Mouse (Mus musculus): Measurements from ENCODE around the gene Nr5a2. TPM values are rescaled to one million over a fixed set of nuclear protein-coding genes. Genes with fewer than 3 reads are reported as not detected.

The Nr5a2 gene
- polyA plus RNA-seq, 1 experiment from 2014 or later: 0.46 TPM

DNA sequence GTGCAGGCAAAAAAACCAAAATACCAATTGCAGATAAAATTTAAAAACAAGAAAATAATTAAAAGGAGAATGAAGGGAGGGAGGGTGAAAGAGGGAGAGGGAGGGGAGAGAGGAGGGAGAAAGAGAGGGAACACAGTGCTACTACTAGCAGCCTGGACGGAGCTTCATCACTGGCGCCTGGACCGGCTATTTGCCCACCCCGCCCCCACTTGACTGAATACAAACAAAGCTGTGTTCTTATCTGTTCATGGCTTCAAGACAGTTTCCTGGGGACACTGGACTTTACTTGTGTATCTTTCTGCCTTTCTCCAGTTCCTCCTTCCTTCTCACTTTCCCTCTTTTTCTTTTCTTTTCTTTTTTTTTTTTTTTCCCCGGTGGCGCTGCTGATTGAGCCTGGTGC lies 73.6 kb downstream of the Nr5a2 start:
- Histone ChIP-seq H3K4me2 (replicated peaks; ENCODE audit: low read depth, low read length) (no peak overlapping the region), H3K4me1 (ENCODE audit: control insufficient read depth, insufficient read depth, low read length) (no peaks in the 10 kb centered on the region), H3K4me3 (ENCODE audit: low read length) (no peak overlapping the region), H3K36me3 (ENCODE audit: control insufficient read depth, insufficient read depth, low read length) (no peaks in the 10 kb centered on the region), H3K27me3 (ENCODE audit: control insufficient read depth, insufficient read depth, low read length) (peaks cover 8% of the 10 kb centered on the region; the same call in 1 of the 2 replicates), H3K9ac (ENCODE audit: low read depth, low read length) (no peak overlapping the region), H3K27ac (ENCODE audit: low read depth, low read length) (no peak overlapping the region), H3K9me3 (ENCODE audit: control insufficient read depth, low read length) (no peaks in the 10 kb centered on the region)
- ATAC-seq (ENCODE audit: low FRiP score, low TSS enrichment): no peak
- WGBS: 52% methylated on average over 6 of the region's 6 CpGs

DNA sequence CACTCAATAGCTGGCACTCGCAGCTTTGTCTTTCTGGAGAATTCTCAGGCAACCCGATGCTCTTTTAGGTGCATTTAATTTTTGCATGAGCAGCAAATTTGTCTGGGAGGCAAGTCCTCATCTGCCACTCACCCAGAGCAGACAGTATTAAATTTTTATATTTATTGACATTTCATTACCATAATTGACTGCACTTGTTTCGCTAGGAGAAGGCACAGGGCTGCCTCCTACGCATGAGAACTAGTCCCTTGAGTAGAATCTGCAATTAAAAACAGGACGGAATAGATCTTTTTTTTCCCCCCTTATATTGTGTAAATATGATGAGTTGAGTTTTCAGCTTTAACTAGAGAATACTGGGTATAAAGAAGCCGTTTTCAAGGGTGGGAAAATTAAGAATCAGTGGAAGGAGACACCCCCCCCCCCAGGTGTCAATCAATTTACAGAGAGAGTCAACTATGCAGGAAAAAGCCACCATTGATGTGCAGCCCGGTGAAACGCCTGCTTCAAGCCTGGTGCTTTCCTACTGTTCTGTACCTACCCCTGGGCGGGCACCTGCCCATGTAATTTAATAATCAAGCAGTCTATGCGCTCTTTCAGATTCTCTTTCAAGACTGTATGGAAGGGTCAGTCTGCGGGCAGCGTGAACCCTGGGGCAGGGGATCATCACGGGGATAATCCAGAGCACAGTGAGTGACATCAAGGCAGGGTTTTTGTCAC lies 76.6 kb downstream of the Nr5a2 start:
- Histone ChIP-seq H3K36me3 (ENCODE audit: control insufficient read depth, insufficient read depth, low read length) (no peaks in the 10 kb centered on the region), H3K9ac (ENCODE audit: low read depth, low read length) (no peak overlapping the region), H3K4me3 (ENCODE audit: low read length) (no peak overlapping the region), H3K4me2 (replicated peaks; ENCODE audit: low read depth, low read length) (no peak overlapping the region), H3K27ac (ENCODE audit: low read depth, low read length) (no peak overlapping the region), H3K9me3 (ENCODE audit: control insufficient read depth, low read length) (no peaks in the 10 kb centered on the region), H3K27me3 (ENCODE audit: control insufficient read depth, insufficient read depth, low read length) (no peaks in the 10 kb centered on the region), H3K4me1 (ENCODE audit: control insufficient read depth, insufficient read depth, low read length) (no peaks in the 10 kb centered on the region)
- 86% methylated on average over 13 of the region's 13 CpGs for WGBS
- ATAC-seq (ENCODE audit: low FRiP score, low TSS enrichment): no peak

DNA sequence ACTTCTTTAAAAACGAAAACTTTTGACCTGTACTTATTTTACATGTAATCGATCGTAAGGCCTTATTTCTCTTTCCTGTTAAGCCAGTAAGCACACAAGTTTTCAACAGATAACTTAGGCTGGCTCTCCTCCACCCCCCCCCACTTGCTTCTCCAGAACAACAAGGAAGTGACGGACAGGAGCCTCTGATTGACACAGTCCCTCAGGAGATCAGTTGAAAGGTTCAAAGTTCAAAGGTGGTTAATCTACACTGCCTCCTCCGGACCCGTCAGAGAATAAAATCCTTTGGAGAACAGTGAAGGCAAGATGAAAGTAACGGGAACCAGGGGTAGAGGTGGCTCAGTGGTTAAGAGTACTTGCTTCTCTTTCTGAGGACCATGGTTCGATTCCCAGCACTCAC lies 80.0 kb downstream of the Nr5a2 start:
- H3K36me3 ChIP-seq (ENCODE audit: control insufficient read depth, insufficient read depth, low read length): no peaks in the 10 kb centered on the region
- H3K27me3 ChIP-seq (ENCODE audit: control insufficient read depth, insufficient read depth, low read length): no peaks in the 10 kb centered on the region
- no peak overlapping the region for H3K9ac ChIP-seq (ENCODE audit: low read depth, low read length)
- no peaks in the 10 kb centered on the region for H3K4me1 ChIP-seq (ENCODE audit: control insufficient read depth, insufficient read depth, low read length)
- whole genome bisulfite sequencing: 91% methylated on average over 8 of the region's 8 CpGs
- no peak overlapping the region for H3K27ac ChIP-seq (ENCODE audit: low read depth, low read length)
- H3K4me2 ChIP-seq (replicated peaks; ENCODE audit: low read depth, low read length): no peak overlapping the region
- ATAC-seq (ENCODE audit: low FRiP score, low TSS enrichment): no peak
- H3K4me3 ChIP-seq (ENCODE audit: low read length): no peak overlapping the region
- H3K9me3 ChIP-seq (ENCODE audit: control insufficient read depth, low read length): no peaks in the 10 kb centered on the region

DNA sequence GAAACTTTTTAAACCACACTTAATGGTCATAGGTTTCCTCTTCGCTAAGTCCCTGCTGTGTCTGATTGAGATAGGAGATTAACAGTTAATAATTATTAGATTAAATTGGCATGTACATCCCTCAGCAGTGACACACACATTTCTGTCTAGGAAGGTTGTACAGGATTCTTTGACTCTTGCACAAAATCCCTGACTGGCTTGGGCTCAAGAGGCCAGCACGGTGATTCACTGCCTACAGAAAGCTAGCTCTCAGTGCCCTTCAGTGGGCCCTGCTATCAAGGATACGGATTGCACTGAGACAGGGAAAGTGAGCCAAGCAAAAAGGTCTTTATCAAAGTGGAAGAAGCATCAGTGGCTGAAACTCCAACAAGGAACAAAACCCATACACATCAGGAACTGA lies 85.2 kb downstream of the Nr5a2 start:
- Histone ChIP-seq H3K4me2 (replicated peaks; ENCODE audit: low read depth, low read length) (no peak overlapping the region), H3K9ac (ENCODE audit: low read depth, low read length) (no peak overlapping the region), H3K4me3 (ENCODE audit: low read length) (no peak overlapping the region), H3K9me3 (ENCODE audit: control insufficient read depth, low read length) (no peaks in the 10 kb centered on the region), H3K36me3 (ENCODE audit: control insufficient read depth, insufficient read depth, low read length) (no peaks in the 10 kb centered on the region), H3K27me3 (ENCODE audit: control insufficient read depth, insufficient read depth, low read length) (no peaks in the 10 kb centered on the region), H3K27ac (ENCODE audit: low read depth, low read length) (no peak overlapping the region), H3K4me1 (ENCODE audit: control insufficient read depth, insufficient read depth, low read length) (no peaks in the 10 kb centered on the region)
- WGBS: 82% methylated on average over 3 of the region's 3 CpGs
- ATAC-seq (ENCODE audit: low FRiP score, low TSS enrichment): no peak

DNA sequence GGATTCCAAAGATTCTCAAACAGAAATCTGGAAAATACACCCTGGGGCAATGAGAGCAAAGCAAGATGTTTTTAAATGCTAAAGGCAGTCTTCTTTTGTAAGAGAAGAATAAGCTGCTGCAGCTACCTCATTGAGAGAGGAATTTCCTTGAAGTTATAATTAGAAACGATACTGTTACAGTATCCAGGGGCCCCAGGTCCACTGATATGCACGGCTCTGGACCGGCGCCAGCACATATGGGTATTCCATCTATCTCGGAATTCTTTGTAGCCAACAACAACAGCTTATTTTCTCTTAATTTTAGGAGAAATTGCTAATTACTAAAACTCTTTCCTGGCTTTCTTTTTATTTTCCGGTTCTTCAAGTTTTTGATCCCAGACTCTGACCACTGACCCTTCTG lies 91.3 kb downstream of the Nr5a2 start:
- WGBS: 61% methylated on average over 6 of the region's 6 CpGs
- no peak overlapping the region for H3K9ac ChIP-seq (ENCODE audit: low read depth, low read length)

DNA sequence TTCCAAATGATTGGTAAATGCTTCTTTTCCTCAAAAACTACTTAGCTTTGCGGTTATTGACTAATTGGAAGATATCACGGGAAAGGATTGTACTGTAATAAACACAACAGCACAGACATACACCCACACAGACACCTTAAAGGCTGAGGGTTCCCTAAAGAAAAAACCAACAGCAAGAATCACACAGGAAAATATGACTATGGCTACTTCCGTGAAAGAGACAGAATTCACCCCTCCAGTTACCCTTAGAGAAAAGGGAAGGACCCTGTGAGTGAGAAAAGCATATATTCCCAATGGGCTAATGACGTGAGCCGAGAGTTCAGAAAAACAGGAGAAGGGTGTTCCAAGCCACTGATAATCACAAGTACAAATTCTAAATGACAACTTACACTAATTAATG lies 92.0 kb downstream of the Nr5a2 start:
- H3K27ac ChIP-seq (ENCODE audit: low read depth, low read length): no peak overlapping the region
- WGBS: 87% methylated on average over 5 of the region's 5 CpGs
- H3K4me1 ChIP-seq (ENCODE audit: control insufficient read depth, insufficient read depth, low read length): no peaks in the 10 kb centered on the region
- no peaks in the 10 kb centered on the region for H3K36me3 ChIP-seq (ENCODE audit: control insufficient read depth, insufficient read depth, low read length)
- H3K4me3 ChIP-seq (ENCODE audit: low read length): no peak overlapping the region
- no peak overlapping the region for H3K4me2 ChIP-seq (replicated peaks; ENCODE audit: low read depth, low read length)
- no peaks in the 10 kb centered on the region for H3K9me3 ChIP-seq (ENCODE audit: control insufficient read depth, low read length)
- H3K27me3 ChIP-seq (ENCODE audit: control insufficient read depth, insufficient read depth, low read length): no peaks in the 10 kb centered on the region
- no peak for ATAC-seq (ENCODE audit: low FRiP score, low TSS enrichment)
- H3K9ac ChIP-seq (ENCODE audit: low read depth, low read length): no peak overlapping the region

More for the DNA sequence above, 91.3 kb downstream of the Nr5a2 start:
- Histone ChIP-seq H3K27me3 (ENCODE audit: control insufficient read depth, insufficient read depth, low read length) (no peaks in the 10 kb centered on the region), H3K4me3 (ENCODE audit: low read length) (no peak overlapping the region), H3K9me3 (ENCODE audit: control insufficient read depth, low read length) (no peaks in the 10 kb centered on the region), H3K27ac (ENCODE audit: low read depth, low read length) (no peak overlapping the region), H3K36me3 (ENCODE audit: control insufficient read depth, insufficient read depth, low read length) (no peaks in the 10 kb centered on the region), H3K4me1 (ENCODE audit: control insufficient read depth, insufficient read depth, low read length) (no peaks in the 10 kb centered on the region), H3K4me2 (replicated peaks; ENCODE audit: low read depth, low read length) (no peak overlapping the region)
- no peak for ATAC-seq (ENCODE audit: low FRiP score, low TSS enrichment)

DNA sequence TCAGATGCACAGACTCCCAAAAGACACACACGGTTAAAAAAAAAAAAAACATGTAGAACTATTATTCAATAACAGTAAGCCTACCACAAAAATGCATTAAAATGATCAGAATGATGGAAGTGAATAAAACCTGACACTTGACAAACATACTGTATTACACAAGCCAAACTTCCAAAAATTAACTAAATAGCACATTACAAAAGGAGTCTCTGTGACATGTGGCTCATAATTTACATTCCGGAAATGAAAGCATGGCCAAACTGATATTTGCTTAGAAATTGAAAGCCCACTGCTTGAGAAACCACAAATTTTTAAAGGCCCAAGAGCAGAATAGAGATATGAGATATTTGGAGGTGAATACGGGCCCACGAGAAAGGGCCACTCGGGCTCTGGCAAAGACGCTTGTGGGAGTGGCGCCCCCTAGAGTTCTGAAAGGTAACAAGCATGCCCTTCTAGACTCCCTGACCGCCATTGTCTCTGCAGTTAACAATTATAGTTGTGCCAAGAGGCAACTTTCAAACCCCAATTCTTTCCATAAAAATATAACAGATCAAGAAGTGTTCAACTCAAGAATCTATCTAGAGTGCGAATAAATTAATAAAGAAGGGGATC lies 93.7 kb downstream of the Nr5a2 start:
- Histone ChIP-seq H3K9ac (ENCODE audit: low read depth, low read length) (no peak overlapping the region), H3K4me3 (ENCODE audit: low read length) (no peak overlapping the region), H3K4me1 (ENCODE audit: control insufficient read depth, insufficient read depth, low read length) (no peaks in the 10 kb centered on the region), H3K27ac (ENCODE audit: low read depth, low read length) (no peak overlapping the region), H3K4me2 (replicated peaks; ENCODE audit: low read depth, low read length) (no peak overlapping the region), H3K36me3 (ENCODE audit: control insufficient read depth, insufficient read depth, low read length) (no peaks in the 10 kb centered on the region), H3K9me3 (ENCODE audit: control insufficient read depth, low read length) (no peaks in the 10 kb centered on the region), H3K27me3 (ENCODE audit: control insufficient read depth, insufficient read depth, low read length) (no peaks in the 10 kb centered on the region)
- ATAC-seq (ENCODE audit: low FRiP score, low TSS enrichment): no peak
- 79% methylated on average over 9 of the region's 9 CpGs for WGBS

DNA sequence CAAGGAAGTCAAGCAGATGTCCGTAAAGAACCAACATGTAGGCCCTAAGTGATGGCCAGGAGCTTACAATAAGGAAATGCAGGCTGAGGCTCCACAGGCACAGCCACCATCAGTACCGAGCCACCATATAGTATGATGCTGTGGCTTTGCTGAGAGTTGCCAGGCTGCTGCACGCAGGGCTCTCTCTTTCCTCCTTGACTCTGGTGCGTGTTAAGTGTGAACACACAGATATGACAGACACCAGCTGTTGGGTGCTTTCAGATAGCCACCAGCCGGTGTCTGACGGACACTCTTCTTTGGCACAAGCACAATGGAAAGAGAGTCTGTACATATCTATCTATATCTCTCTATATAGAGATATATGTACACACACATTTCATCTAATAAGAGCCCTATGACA lies 97.0 kb downstream of the Nr5a2 start:
- H3K27me3 ChIP-seq (ENCODE audit: control insufficient read depth, insufficient read depth, low read length): no peaks in the 10 kb centered on the region
- no peaks in the 10 kb centered on the region for H3K36me3 ChIP-seq (ENCODE audit: control insufficient read depth, insufficient read depth, low read length)
- H3K9ac ChIP-seq (ENCODE audit: low read depth, low read length): no peak overlapping the region
- ATAC-seq (ENCODE audit: low FRiP score, low TSS enrichment): no peak
- no peak overlapping the region for H3K4me3 ChIP-seq (ENCODE audit: low read length)
- no peaks in the 10 kb centered on the region for H3K4me1 ChIP-seq (ENCODE audit: control insufficient read depth, insufficient read depth, low read length)
- no peaks in the 10 kb centered on the region for H3K9me3 ChIP-seq (ENCODE audit: control insufficient read depth, low read length)
- WGBS: 88% methylated on average over 6 of the region's 6 CpGs
- no peak overlapping the region for H3K4me2 ChIP-seq (replicated peaks; ENCODE audit: low read depth, low read length)
- H3K27ac ChIP-seq (ENCODE audit: low read depth, low read length): no peak overlapping the region

DNA sequence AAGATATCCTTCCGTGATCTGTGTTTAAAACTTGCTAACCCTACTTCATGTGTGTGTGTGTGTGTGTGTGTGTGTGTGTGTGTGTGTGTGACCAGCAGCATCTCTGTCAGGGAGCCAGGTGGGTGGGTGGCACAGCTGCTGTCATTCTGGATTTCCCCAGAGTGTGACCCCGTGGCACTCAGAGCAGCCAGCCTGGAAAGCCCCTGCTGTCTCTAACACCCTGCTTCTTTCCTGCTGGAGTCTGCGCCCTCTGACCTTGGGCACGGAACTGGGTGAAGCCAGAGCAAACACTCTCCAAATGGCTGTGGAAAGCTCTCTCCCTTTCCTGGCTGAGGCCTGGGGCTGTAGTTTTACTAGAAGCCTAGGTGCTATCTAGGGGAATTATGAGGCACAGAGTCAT lies 100.8 kb downstream of the Nr5a2 start:
- no peak overlapping the region for H3K27ac ChIP-seq (ENCODE audit: low read depth, low read length)
- no peaks in the 10 kb centered on the region for H3K36me3 ChIP-seq (ENCODE audit: control insufficient read depth, insufficient read depth, low read length)
- H3K9me3 ChIP-seq (ENCODE audit: control insufficient read depth, low read length): no peaks in the 10 kb centered on the region
- 45% methylated on average over 4 of the region's 4 CpGs for WGBS
- H3K27me3 ChIP-seq (ENCODE audit: control insufficient read depth, insufficient read depth, low read length): no peaks in the 10 kb centered on the region
- no peak for ATAC-seq (ENCODE audit: low FRiP score, low TSS enrichment)
- no peak overlapping the region for H3K4me3 ChIP-seq (ENCODE audit: low read length)
- H3K4me1 ChIP-seq (ENCODE audit: control insufficient read depth, insufficient read depth, low read length): no peaks in the 10 kb centered on the region
- no peak overlapping the region for H3K4me2 ChIP-seq (replicated peaks; ENCODE audit: low read depth, low read length)
- no peak overlapping the region for H3K9ac ChIP-seq (ENCODE audit: low read depth, low read length)

Data from kidney, embryonic 14.5 days (tissue).